Mouse (Mus musculus): ENCODE measurements around the gene Rpl19.

DNA sequence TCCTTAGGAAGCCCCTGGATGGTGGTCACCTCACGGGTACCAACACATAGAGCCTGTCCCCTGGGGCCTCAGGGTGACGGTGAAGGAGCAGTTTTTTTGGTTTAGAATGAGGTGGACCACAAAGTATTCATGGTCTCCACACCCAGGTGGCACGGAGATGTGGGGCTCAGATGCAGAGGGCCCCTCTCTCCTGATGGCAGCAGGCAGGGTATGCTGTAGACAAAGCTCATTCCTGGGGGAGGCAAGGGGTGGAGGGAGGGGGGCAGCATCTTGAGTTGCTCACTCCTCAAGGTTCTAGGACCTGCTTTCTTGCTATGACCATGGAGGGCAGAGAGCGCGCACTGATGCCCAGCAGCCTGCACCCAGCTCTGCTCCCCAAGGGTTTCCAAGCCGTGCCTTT is 24.5 kb upstream of the Rpl19 start:
- TF ChIP-seq EP300 (IDR thresholded peaks at IDR 0.05; ENCODE audit: low read depth) (no peak), CTCF (IDR thresholded peaks at IDR 0.05; ENCODE audit: low read depth) (no peak)

Data from liver, postnatal 0 days (tissue).